Mouse (Mus musculus) heart, adult 9 months (tissue): Measurements from ENCODE around the gene Zfp637.
A peak's percentile ranks its signal among the peaks of the same experiment; 100 is the strongest.
"Not testable (repeated sequence)": the region's sequence is repeated elsewhere in the genome, so short reads cannot be mapped to it uniquely, and the experiment has no call there.

Experiments used
- DNase-seq, 2 experiments: peaks; one replicate each; pipeline ENCODE4 v3.0.0; 2022; ENCODE audit warnings: low spot score in 2 of 2

Gene Zfp637

DNA sequence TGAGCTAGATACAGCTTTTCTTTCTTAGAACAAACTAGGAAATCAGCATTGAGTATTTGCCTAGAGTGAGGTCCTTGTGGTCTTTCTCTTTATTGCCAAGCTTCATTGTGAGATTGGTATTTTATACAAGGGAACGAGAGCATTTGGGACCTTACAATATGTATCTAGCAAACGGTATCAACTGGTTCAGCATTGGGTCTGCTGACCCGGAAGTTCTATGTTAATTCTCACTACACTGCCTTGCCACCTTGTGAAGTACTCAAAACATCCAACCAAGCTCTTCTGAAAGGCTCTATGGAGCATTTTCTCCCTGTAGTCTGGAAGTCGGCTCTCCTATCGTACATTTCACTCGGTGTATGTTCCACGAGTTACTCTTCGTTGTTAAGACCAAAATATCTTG lies 22.8 kb downstream of the Zfp637 start:
- no peak for DNase-seq

DNA sequence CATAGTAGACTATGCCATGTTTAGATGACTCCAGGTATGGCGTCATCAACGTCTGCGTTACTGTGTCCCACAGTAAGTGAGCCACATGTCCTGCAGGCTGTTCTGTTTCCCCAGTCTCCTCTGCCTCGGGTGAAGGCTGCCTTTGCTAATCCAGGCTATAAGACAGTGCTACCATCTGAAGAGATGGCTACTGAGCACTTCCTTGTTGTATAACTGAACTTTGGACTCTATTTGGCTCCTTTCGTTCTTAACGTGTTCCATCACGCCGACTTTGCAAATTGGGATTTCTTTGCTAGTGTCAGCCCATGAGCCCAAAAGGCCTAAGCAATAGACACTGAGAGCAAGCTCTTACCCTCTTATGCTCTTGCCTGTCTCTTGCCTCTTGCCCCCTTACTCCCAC lies 27.2 kb downstream of the Zfp637 start:
- no peak for DNase-seq

DNA sequence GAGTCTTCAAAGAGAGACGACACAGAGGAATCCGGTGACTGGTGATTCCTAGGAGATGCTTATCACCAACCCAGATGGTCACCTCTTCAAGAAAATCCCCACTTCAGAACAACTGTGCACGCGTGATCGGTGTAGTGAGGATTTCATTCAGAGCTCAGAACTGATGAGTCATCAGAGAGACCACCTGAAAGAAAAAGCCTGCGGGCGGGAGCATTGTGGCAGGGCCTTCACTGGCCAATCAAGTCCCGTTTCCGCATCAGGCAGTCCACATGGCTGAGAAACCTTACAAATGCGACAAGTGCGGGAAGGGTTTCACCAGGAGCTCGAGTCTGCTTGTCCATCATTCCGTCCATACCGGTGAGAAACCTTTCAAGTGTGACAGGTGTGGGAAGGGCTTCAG lies 30.1 kb downstream of the Zfp637 start:
- no peak for DNase-seq

DNA sequence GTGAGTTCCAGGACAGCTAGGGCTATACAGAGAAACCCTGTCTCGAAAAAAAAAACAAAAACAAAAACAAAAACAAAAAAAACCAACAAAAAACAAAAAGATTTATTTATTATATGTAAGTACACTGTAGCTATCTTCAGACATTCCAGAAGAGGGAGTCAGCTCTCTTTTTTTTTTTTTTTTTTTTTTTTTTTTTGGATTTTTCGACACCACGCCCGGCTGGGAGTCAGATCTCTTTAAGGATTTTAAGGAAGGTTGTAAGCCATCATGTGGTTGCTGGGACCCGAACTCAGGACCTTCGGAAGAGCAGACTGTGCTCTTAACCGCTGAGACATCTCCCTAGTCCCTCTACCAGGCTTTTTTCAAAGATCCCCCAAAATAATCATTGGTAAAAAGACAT lies 32.5 kb downstream of the Zfp637 start:
- DNase-seq, result not testable (repeated sequence)

DNA sequence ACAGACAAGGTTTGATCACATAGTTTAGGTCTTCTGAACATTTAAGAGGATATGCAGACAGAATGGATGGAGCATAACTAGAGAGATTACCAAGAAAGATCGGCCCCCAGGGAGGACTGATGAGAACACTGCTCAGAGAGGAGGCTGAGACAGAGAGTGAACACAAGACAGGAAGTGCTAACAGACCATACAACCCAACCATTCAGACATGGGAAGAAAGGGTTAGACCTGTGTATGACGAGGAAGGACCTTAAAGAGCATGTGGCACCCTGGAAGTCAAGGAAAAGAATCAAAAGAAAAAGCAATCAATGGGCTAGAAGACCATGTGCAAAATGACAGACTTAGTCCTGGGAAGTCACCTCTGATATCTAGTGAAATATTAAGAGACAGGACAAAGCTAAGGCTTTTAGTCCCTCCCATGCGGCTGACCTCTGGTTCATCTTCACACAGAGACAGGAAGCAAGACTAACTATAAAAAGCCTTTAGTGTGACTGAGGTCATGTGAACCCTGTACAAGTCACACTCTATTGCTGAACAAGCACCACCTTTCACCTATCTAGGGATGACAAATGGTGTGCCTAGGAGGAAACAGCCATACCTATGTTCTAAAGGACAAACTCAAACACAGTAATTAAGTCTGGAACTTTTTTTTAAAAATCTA lies 33.8 kb downstream of the Zfp637 start:
- DNase-seq, result no peak

DNA sequence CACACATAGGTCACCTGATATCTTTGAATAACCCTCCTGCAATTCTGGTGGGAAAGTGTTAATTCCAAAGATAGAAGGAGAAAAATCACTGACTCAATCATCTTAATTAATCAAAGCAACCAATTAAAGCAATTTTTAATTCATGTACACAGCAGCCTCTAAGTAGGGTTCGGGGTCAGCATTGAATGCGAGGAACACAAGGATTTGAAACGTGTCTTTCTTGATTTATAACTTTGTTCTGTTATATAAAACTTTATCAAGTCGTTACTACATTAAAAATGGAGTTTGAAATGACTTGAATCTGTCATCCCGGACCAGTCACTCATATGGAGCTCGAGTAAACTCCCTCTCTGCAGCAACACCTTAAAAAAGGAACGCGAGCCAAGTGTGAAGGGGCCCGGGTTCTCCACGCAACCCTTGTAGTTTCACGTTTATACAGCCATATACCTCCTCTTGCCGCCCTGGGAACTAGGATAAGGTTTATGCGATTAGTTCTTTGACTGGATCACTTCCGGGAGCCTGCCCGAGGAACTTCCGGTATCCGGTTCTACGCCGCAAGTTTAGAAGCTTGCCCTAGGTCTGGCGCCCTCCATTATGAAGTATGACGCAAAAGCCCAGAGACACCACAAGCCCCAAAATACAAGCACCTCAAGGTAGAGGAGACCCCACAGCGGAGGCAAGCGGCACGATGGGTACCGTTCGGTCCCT lies 37.9 kb downstream of the Zfp637 start:
- peak; percentile 93 to 96 for DNase-seq

DNA sequence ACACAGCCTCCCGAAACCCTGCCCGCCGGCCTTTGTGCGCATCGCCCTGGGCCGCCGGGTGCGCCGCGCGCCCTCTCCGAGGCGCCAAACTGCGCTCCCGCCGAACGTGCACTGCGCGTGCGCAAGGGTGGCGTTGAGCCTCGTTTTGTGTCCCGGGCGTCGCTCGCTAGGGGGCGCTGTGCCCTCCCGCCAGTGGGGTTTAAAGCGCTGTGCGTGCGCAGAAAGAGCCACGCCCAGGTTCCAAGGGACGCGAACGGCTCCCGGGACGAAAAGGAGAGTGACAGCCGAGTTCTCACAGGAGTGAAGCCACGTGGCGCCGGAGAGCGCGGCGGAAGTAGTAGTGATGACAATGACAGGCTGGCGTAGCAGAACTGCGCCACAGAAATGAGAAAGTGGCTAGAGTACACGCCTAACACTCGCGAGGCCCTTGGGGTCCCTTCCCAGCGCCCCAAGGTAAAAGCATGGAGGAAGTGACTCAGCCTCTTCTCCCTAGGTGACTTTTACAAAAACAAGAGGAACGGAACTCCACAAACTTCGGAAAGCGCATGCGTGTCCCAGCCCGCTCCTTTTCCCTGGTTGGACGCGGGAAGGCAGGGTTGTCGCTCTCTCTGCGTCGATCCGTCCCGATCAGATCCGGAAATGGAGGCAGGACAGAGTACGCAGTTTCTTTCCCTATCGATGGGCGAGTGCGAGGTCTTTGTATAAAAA lies 38.6 kb downstream of the Zfp637 start:
- DNase-seq, result peak; percentile 99

DNA sequence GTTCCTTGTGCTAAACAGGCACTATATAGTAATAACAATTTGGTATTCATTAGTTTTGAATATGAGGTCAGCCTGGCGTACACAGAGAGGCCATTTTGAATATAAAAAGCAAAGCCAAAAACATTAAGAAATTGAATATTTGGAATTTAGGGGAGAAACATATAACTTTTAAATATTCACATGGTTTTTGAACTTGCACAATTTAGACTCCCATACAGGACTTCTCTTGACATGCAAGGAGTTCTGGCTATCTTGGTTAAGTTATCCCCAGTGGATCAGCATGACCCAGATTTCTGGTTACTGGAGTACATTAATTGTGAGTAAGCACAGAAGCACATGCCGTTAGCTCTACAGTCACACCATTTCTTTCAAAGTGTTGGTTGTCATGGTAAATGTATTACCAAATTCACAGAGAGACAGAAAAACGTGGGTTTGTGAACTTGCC lies 39.4 kb downstream of the Zfp637 start:
- peak in 1 of 2 experiments; percentile 19 for DNase-seq

DNA sequence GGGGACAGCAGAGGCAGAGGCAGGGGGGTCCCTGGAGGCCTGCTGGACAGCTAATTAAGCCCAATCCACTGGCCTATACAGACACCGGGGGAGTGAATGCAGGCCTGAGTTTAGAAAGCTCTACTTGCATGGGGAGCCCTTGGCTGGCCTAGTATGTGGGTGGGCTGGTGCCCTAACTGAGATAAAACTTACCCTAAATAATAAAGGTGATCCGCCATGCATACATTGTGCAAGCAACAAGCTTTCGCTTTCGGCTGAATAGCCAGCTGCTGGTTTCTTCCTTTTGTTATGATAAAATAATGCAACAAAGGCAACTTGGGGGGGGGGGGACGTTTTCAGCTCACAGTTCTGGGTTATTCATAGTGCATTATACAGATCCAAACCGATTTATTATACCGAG lies 40.2 kb downstream of the Zfp637 start:
- no peak for DNase-seq

DNA sequence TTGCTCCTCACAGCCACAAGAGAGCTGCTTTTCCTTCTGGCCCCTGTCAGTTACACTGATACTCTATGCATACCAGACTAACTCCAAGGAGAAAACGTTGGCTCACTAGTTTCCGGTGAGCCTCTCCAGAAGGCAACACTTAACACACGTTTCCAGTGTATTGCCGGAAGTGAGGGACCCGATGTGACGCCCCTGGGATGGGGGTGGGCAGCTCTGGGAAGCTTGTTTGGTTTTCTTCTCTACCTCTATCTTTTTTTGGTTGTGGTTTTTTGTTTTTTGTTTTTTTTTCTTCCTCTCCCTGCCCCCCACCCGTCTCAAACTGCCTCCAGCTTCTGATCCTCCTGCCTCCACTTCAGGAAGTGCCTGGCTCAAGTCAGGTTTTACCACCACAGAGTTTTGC lies 41.0 kb downstream of the Zfp637 start:
- no peak for DNase-seq

DNA sequence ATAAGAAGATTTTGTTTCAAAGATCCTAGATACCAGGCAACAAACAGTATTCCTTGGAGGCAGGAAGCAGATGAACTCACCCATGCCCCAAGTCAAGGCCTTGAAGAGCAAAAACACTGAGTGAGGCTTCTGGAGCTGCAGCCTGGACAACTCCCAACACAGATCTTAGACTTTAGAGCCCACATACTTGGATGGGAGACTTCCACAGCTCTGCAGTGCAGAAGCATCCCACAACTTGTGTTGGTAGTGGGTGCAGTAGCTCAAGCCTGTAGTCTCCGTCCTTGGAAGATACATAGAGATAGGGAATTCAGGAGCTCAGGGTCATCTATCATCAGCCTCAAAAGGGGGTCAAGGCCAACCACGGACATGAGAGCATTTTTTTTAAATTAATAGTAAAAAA lies 45.0 kb downstream of the Zfp637 start:
- DNase-seq, result no peak

DNA sequence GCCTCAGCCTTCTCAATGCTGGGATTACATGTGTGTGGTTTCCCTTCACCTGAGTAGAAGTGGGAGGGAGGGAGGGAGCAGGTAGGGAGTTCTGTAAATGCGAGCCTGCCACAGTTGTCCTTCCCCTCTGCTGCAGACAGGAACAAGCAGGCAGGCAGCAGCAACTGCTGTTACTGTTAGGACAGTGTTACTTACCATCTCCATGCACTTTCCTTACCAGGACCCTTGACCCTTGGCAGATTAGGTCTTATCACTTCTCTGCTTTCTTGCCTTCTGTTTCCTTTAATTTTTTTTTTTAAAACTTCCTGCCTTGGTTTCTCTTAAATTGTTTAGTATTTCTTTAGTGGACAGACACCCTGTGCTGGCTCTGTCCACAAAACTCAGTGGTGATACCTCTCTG lies 47.1 kb downstream of the Zfp637 start:
- DNase-seq, result no peak

DNA sequence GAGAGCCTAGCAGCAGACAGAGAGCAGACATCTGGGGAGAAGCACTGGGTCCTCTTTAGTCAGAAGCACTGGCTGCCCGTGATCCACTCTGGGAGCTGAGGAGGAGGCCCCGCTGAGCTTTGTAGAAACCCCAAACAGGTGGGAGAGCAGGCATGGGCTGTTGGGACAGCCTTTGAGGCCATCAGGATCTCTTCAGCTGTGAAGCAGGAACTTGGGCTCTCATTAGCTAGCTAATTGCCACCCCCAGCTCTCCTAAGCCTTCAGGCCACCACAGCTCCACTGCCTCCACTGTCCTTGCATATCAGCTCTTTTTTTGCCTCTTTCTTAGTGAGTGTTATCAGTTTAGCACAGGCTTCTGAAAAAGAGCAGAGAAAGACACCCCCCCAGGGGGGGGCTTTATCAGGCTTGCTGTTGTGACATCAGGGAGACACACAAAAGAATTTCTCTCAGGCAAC lies 47.7 kb downstream of the Zfp637 start:
- no peak for DNase-seq

DNA sequence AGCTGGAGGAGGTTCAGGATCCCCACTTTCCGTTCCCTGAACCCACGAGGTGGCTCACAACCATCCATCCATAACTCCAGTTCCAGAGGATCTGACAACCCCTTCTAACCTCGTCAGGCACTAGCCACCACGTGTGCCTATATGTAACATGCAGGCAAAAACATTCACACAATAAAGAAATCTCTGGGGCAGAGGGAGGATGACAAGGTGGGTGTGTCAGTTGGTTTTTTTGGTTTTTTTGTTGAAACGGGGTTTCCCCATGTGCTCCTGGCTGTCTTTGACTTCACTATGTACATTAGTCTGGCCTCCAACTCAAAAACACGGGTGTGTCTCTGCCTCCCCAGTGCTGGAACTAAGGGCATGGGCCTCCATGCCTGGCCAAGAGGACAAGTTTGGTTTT lies 49.3 kb downstream of the Zfp637 start:
- DNase-seq, result no peak

DNA sequence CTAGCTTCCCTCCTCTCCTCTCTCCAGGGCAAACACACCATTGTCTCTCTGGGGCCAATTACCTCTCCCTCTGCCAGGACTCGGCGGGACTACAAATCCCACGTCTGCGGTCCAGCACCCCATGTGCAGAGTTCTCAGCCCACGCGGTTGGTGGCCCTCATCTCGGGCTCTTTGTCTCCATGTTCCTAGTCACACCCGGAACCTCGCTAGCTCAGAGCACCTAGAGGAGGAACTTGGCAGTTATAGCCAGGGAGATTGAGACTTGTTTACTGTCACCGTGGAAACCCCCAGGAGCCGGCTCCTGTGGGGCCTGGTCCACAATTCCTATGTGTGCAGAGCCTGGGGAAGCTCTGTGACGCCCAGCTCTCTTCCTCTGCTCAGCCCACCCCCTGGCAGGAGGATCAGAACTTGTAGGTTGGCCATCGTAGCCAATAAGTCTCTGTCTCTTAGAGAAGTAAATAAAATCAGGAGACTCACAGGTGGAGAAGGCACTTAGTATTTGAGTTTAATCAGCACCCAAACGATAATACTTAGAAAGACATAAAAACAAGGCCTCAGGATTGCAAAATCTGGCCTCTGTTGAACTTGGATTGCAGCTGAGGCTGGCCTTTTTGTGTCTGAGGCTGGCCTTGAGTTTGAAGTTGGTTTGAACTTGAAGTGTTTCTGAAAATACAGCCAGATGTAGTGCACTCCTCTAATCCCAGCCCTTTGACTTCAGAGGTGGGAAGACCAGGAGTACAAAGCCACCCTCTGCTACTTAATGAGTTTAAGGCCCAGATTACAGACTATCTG lies 50.6 kb downstream of the Zfp637 start:
- DNase-seq, result no peak

DNA sequence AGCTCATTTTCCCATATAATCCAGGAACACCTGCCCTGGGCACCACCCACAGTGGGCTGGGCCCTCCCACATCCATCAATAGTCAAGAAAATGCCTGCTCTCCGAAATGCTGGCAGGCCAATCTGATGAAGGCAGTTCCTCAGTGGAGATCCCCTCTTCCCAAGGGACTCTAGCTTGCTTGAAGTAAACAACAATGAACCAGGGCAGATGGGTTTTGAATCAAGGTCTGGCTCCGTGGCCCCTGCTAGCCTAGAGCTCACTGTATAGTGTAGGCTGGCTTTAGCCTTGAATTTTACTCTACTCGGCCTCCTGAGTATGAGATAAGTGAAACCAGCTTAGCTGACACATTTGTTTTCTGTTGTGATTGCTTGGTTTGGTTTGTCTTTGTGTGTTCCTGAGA lies 51.4 kb downstream of the Zfp637 start:
- DNase-seq, result peak in 1 of 2 experiments; percentile 49

DNA sequence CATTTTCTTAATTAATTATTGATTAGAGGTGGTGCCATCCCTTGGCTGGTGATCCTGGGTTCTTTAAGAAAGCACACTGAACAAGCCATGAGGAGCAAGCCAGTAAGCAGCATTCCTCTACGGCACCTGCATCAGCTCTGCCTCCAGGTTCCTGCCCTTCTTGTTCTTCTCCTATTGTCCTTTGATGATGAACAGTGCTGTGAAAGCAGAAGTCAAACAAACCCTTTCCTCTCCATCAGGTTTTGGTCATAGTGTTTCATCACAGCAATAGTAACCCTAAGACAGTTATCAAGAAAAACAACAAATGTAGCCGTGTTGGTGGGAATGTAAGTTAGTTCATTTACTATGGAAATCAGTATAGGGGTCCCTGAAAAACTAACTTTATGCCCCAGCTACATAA lies 52.5 kb downstream of the Zfp637 start:
- DNase-seq, result no peak
